Mouse (Mus musculus): Measurements from ENCODE around the gene Gda. TPM values are rescaled to one million over a fixed set of nuclear protein-coding genes. Genes with fewer than 3 reads are reported as not detected.

The Gda gene
- polyA plus RNA-seq, 1 experiment from 2014 or later, result 0.54 TPM

GRCm38 (mm10) chr19:21477780-21478179, 4.5 kb upstream of the Gda start:
- Histone ChIP-seq H3K4me3 (ENCODE audit: low read depth, low read length) (no peak overlapping the region), H3K27me3 (replicated peaks; ENCODE audit: control insufficient read depth, insufficient read depth, low read length) (peaks cover 6% of the 10 kb centered on the region), H3K36me3 (ENCODE audit: control insufficient read depth, insufficient read depth, low read length) (no peaks in the 10 kb centered on the region), H3K9me3 (ENCODE audit: control insufficient read depth, low read length) (no peaks in the 10 kb centered on the region), H3K27ac (replicated peaks; ENCODE audit: low read depth, low read length) (no peak overlapping the region), H3K4me1 (ENCODE audit: control insufficient read depth, insufficient read depth, low read length) (peaks cover 1% of the 10 kb centered on the region; the same call in 1 of the 2 replicates), H3K4me2 (ENCODE audit: low read depth, low read length) (no peak overlapping the region), H3K9ac (ENCODE audit: low read depth, low read length) (no peak overlapping the region)
- 86% methylated on average over 2 of the region's 2 CpGs for WGBS
- ATAC-seq (ENCODE audit: low read depth) (no peak), DNase-seq (ENCODE audit: low spot score) (no peak)

- Histone ChIP-seq H3K36me3 (ENCODE audit: control insufficient read depth, insufficient read depth, low read length) (no peaks in the 10 kb centered on the region), H3K27me3 (replicated peaks; ENCODE audit: control insufficient read depth, insufficient read depth, low read length) (peaks cover 16% of the 10 kb centered on the region), H3K4me1 (ENCODE audit: control insufficient read depth, insufficient read depth, low read length) (peaks cover 5% of the 10 kb centered on the region; the same call in 1 of the 2 replicates), H3K4me3 (ENCODE audit: low read depth, low read length) (no peak overlapping the region), H3K9me3 (ENCODE audit: control insufficient read depth, low read length) (no peaks in the 10 kb centered on the region), H3K27ac (replicated peaks; ENCODE audit: low read depth, low read length) (no peak overlapping the region), H3K4me2 (ENCODE audit: low read depth, low read length) (no peak overlapping the region), H3K9ac (ENCODE audit: low read depth, low read length) (no peak overlapping the region)
- WGBS, result 75% methylated on average over 3 of the region's 3 CpGs
- no peak for ATAC-seq (ENCODE audit: low read depth)
- DNase-seq (ENCODE audit: low spot score), result no peak
Observed at GRCm38 (mm10) chr19:21476782-21477181, 3.5 kb upstream of the Gda start.

- DNase-seq (ENCODE audit: low spot score) (peak; percentile 59), ATAC-seq (ENCODE audit: low read depth) (peak; percentile 81)
- peaks cover 29% of the 10 kb centered on the region for H3K27me3 ChIP-seq (replicated peaks; ENCODE audit: control insufficient read depth, insufficient read depth, low read length)
- no peaks in the 10 kb centered on the region for H3K36me3 ChIP-seq (ENCODE audit: control insufficient read depth, insufficient read depth, low read length)
- H3K9ac ChIP-seq (ENCODE audit: low read depth, low read length), result peak overlapping the region; percentile 55
- 1% methylated on average over 34 of the region's 48 CpGs for WGBS
- peak overlapping the region; percentile 91 for H3K4me2 ChIP-seq (ENCODE audit: low read depth, low read length)
- H3K9me3 ChIP-seq (ENCODE audit: control insufficient read depth, low read length), result 0 out of 2 replicates have a peak, but pooled peaks cover 12% of the 10 kb centered on the region
- H3K27ac ChIP-seq (replicated peaks; ENCODE audit: low read depth, low read length), result no peak overlapping the region
- H3K4me1 ChIP-seq (ENCODE audit: control insufficient read depth, insufficient read depth, low read length), result peaks cover 5% of the 10 kb centered on the region; the same call in 1 of the 2 replicates
- peak overlapping the region; percentile 49 for H3K4me3 ChIP-seq (ENCODE audit: low read depth, low read length)
Observed at GRCm38 (mm10) chr19:21472121-21472780, 994 bp downstream of the Gda start.

GRCm38 (mm10) chr19:21461221-21461960, 11.9 kb downstream of the Gda start:
- no peak overlapping the region for H3K4me2 ChIP-seq (ENCODE audit: low read depth, low read length)
- no peak for DNase-seq (ENCODE audit: low spot score)
- ATAC-seq (ENCODE audit: low read depth), result no peak

GRCm38 (mm10) chr19:21457461-21457860, 15.8 kb downstream of the Gda start:
- H3K4me1 ChIP-seq (ENCODE audit: control insufficient read depth, insufficient read depth, low read length), result no peaks in the 10 kb centered on the region
- no peak for DNase-seq (ENCODE audit: low spot score)
- H3K27ac ChIP-seq (replicated peaks; ENCODE audit: low read depth, low read length), result no peak overlapping the region
- no peaks in the 10 kb centered on the region for H3K9me3 ChIP-seq (ENCODE audit: control insufficient read depth, low read length)
- 74% methylated on average over 4 of the region's 4 CpGs for WGBS
- H3K27me3 ChIP-seq (replicated peaks; ENCODE audit: control insufficient read depth, insufficient read depth, low read length), result no peaks in the 10 kb centered on the region
- no peak overlapping the region for H3K4me3 ChIP-seq (ENCODE audit: low read depth, low read length)
- ATAC-seq (ENCODE audit: low read depth), result no peak
- H3K9ac ChIP-seq (ENCODE audit: low read depth, low read length), result no peak overlapping the region
- no peak overlapping the region for H3K4me2 ChIP-seq (ENCODE audit: low read depth, low read length)
- H3K36me3 ChIP-seq (ENCODE audit: control insufficient read depth, insufficient read depth, low read length), result no peaks in the 10 kb centered on the region

More at GRCm38 (mm10) chr19:21461221-21461960, 11.9 kb downstream of the Gda start:
- Histone ChIP-seq H3K9me3 (ENCODE audit: control insufficient read depth, low read length) (no peaks in the 10 kb centered on the region), H3K27ac (replicated peaks; ENCODE audit: low read depth, low read length) (no peak overlapping the region), H3K36me3 (ENCODE audit: control insufficient read depth, insufficient read depth, low read length) (no peaks in the 10 kb centered on the region), H3K4me1 (ENCODE audit: control insufficient read depth, insufficient read depth, low read length) (no peaks in the 10 kb centered on the region), H3K27me3 (replicated peaks; ENCODE audit: control insufficient read depth, insufficient read depth, low read length) (no peaks in the 10 kb centered on the region), H3K4me3 (ENCODE audit: low read depth, low read length) (no peak overlapping the region), H3K9ac (ENCODE audit: low read depth, low read length) (no peak overlapping the region)
- WGBS, result 81% methylated on average over 5 of the region's 5 CpGs

GRCm38 (mm10) chr19:21441787-21442186, 31.5 kb downstream of the Gda start:
- DNase-seq (ENCODE audit: low spot score) (no peak), ATAC-seq (ENCODE audit: low read depth) (no peak)
- H3K9ac ChIP-seq (ENCODE audit: low read depth, low read length), result no peak overlapping the region
- H3K4me1 ChIP-seq (ENCODE audit: control insufficient read depth, insufficient read depth, low read length), result no peaks in the 10 kb centered on the region
- H3K9me3 ChIP-seq (ENCODE audit: control insufficient read depth, low read length), result no peaks in the 10 kb centered on the region
- H3K4me3 ChIP-seq (ENCODE audit: low read depth, low read length), result no peak overlapping the region
- H3K4me2 ChIP-seq (ENCODE audit: low read depth, low read length), result no peak overlapping the region
- no peaks in the 10 kb centered on the region for H3K36me3 ChIP-seq (ENCODE audit: control insufficient read depth, insufficient read depth, low read length)
- no peaks in the 10 kb centered on the region for H3K27me3 ChIP-seq (replicated peaks; ENCODE audit: control insufficient read depth, insufficient read depth, low read length)
- no peak overlapping the region for H3K27ac ChIP-seq (replicated peaks; ENCODE audit: low read depth, low read length)
- 80% methylated on average over 3 of the region's 3 CpGs for WGBS

- Histone ChIP-seq H3K27me3 (replicated peaks; ENCODE audit: control insufficient read depth, insufficient read depth, low read length) (no peaks in the 10 kb centered on the region), H3K27ac (replicated peaks; ENCODE audit: low read depth, low read length) (no peak overlapping the region), H3K4me2 (ENCODE audit: low read depth, low read length) (no peak overlapping the region), H3K9me3 (ENCODE audit: control insufficient read depth, low read length) (no peaks in the 10 kb centered on the region), H3K4me1 (ENCODE audit: control insufficient read depth, insufficient read depth, low read length) (no peaks in the 10 kb centered on the region), H3K4me3 (ENCODE audit: low read depth, low read length) (no peak overlapping the region), H3K9ac (ENCODE audit: low read depth, low read length) (no peak overlapping the region), H3K36me3 (ENCODE audit: control insufficient read depth, insufficient read depth, low read length) (no peaks in the 10 kb centered on the region)
- DNase-seq (ENCODE audit: low spot score) (no peak), ATAC-seq (ENCODE audit: low read depth) (no peak)
- WGBS, result 86% methylated on average over 6 of the region's 6 CpGs
Observed at GRCm38 (mm10) chr19:21440841-21441240, 32.4 kb downstream of the Gda start.

GRCm38 (mm10) chr19:21439141-21439737, 34.0 kb downstream of the Gda start:
- Histone ChIP-seq H3K9ac (ENCODE audit: low read depth, low read length) (no peak overlapping the region), H3K9me3 (ENCODE audit: control insufficient read depth, low read length) (no peaks in the 10 kb centered on the region), H3K27me3 (replicated peaks; ENCODE audit: control insufficient read depth, insufficient read depth, low read length) (no peaks in the 10 kb centered on the region), H3K36me3 (ENCODE audit: control insufficient read depth, insufficient read depth, low read length) (no peaks in the 10 kb centered on the region), H3K4me1 (ENCODE audit: control insufficient read depth, insufficient read depth, low read length) (no peaks in the 10 kb centered on the region), H3K27ac (replicated peaks; ENCODE audit: low read depth, low read length) (no peak overlapping the region), H3K4me3 (ENCODE audit: low read depth, low read length) (no peak overlapping the region), H3K4me2 (ENCODE audit: low read depth, low read length) (no peak overlapping the region)
- DNase-seq (ENCODE audit: low spot score) (no peak), ATAC-seq (ENCODE audit: low read depth) (no peak)
- 49% methylated on average over 3 of the region's 3 CpGs for WGBS
